Mouse (Mus musculus): ENCODE results near the gene Lsm12.

The Lsm12 gene

GRCm38 (mm10) chr11:102216886-102217240 lies 31.8 kb upstream of the Lsm12 start:
- no peak for DNase-seq (ENCODE audit: low read depth, low spot score)

- DNase-seq (ENCODE audit: low read depth, low spot score) = no peak
Observed at GRCm38 (mm10) chr11:102216056-102216885, 31.2 kb upstream of the Lsm12 start.

- DNase-seq (ENCODE audit: low read depth, low spot score) = no peak
Observed at GRCm38 (mm10) chr11:102215511-102215910, 30.4 kb upstream of the Lsm12 start.

- DNase-seq (ENCODE audit: low read depth, low spot score) = no peak
Observed at GRCm38 (mm10) chr11:102214430-102215156, 29.5 kb upstream of the Lsm12 start.

- no peak for DNase-seq (ENCODE audit: low read depth, low spot score)
Observed at GRCm38 (mm10) chr11:102211936-102212341, 26.8 kb upstream of the Lsm12 start.

GRCm38 (mm10) chr11:102211011-102211410 lies 25.9 kb upstream of the Lsm12 start:
- no peak for DNase-seq (ENCODE audit: low read depth, low spot score)

GRCm38 (mm10) chr11:102210185-102210584 lies 25.1 kb upstream of the Lsm12 start:
- no peak for DNase-seq (ENCODE audit: low read depth, low spot score)

- DNase-seq (ENCODE audit: low read depth, low spot score) = no peak
Observed at GRCm38 (mm10) chr11:102209742-102210141, 24.6 kb upstream of the Lsm12 start.

GRCm38 (mm10) chr11:102208846-102209245 lies 23.8 kb upstream of the Lsm12 start:
- DNase-seq (ENCODE audit: low read depth, low spot score) = no peak

- no peak for DNase-seq (ENCODE audit: low read depth, low spot score)
Observed at GRCm38 (mm10) chr11:102207825-102208777, 23.0 kb upstream of the Lsm12 start.

- no peak for DNase-seq (ENCODE audit: low read depth, low spot score)
Observed at GRCm38 (mm10) chr11:102206481-102206880, 21.4 kb upstream of the Lsm12 start.

GRCm38 (mm10) chr11:102201408-102201821 lies 16.3 kb upstream of the Lsm12 start:
- DNase-seq (ENCODE audit: low read depth, low spot score) = no peak

GRCm38 (mm10) chr11:102199856-102200255 lies 14.8 kb upstream of the Lsm12 start:
- no peak for DNase-seq (ENCODE audit: low read depth, low spot score)

- DNase-seq (ENCODE audit: low read depth, low spot score) = no peak
Observed at GRCm38 (mm10) chr11:102198245-102198644, 13.1 kb upstream of the Lsm12 start.

GRCm38 (mm10) chr11:102196018-102196797 lies 11.1 kb upstream of the Lsm12 start:
- DNase-seq (ENCODE audit: low read depth, low spot score) = no peak

- DNase-seq (ENCODE audit: low read depth, low spot score) = no peak
Observed at GRCm38 (mm10) chr11:102193657-102194440, 8.8 kb upstream of the Lsm12 start.

GRCm38 (mm10) chr11:102190848-102191247 lies 5.8 kb upstream of the Lsm12 start:
- no peak for DNase-seq (ENCODE audit: low read depth, low spot score)

GRCm38 (mm10) chr11:102189461-102190436 lies 4.7 kb upstream of the Lsm12 start, which contains the start of gene G6pc3:
Gene G6pc3 (plus strand): TSS chr11:102189620.
- peak; percentile 74 for DNase-seq (ENCODE audit: low read depth, low spot score)

- no peak for DNase-seq (ENCODE audit: low read depth, low spot score)
Observed at GRCm38 (mm10) chr11:102188980-102189379, 3.9 kb upstream of the Lsm12 start.
